In genomic region chr2:68782268-68783132, GRCm38 (mm10) we compare ENCODE assay signal across 8 mouse cellular contexts.
DNase-seq lines count a peak whose midpoint lies in the region; ATAC-seq and TF ChIP-seq lines count a peak whose summit lies in the region.

No protein-coding gene starts in this region.

- ATAC-seq in embryonic facial prominence, embryonic 12.5 days (ENCODE audit: insufficient number of reproducible peaks, insufficient read depth, low FRiP score, low TSS enrichment), result no peak
- ATAC-seq in megakaryocyte progenitor cell, adult 5-6 weeks (replicated peaks; ENCODE audit: poor library complexity), result peak; percentile 68

- no peak overlapping the region for H3K27ac ChIP-seq in layer of hippocampus, adult 2 months
- H3K27ac ChIP-seq in embryonic facial prominence, embryonic 12.5 days, result peak overlapping the region; percentile 63
- H3K27ac ChIP-seq in kidney, adult 2 months (ENCODE audit: insufficient read depth, low read depth, low read length), result peak overlapping the region; percentile 25; the same call in 1 of the 2 replicates

- H3K27me3 ChIP-seq in embryonic facial prominence, embryonic 12.5 days, result no peaks in the 10 kb centered on the region
- no peaks in the 10 kb centered on the region for H3K27me3 ChIP-seq in kidney, adult 2 months (replicated peaks; ENCODE audit: control insufficient read depth, insufficient read depth, low read length)

- peak overlapping the region; percentile 41 for H3K4me2 ChIP-seq in embryonic facial prominence, embryonic 12.5 days (replicated peaks)

- H3K9me3 ChIP-seq in embryonic facial prominence, embryonic 12.5 days, result no peaks in the 10 kb centered on the region

- DNase-seq in layer of hippocampus, adult 2 months (ENCODE audit: low spot score in 2 of 2), result no peak
- DNase-seq in layer of hippocampus, postnatal 36 days, result no peak
- peak; percentile 48 for DNase-seq in kidney, adult 2 months
- no peak for DNase-seq in cerebellum, adult 9-11 months
- no peak for DNase-seq in adrenal gland, postnatal 36 days
- DNase-seq in urinary bladder, postnatal 10 days (ENCODE audit: low spot score), result no peak

- peak overlapping the region; percentile 5; the same call in 1 of the 2 replicates for H3K4me3 ChIP-seq in layer of hippocampus, adult 2 months
- H3K4me3 ChIP-seq in embryonic facial prominence, embryonic 12.5 days, result peak overlapping the region; percentile 3; the same call in 1 of the 2 replicates
- peak overlapping the region; percentile 53 for H3K4me3 ChIP-seq in kidney, adult 2 months (ENCODE audit: insufficient read depth, low read depth, low read length)

- TF ChIP-seq CTCF in layer of hippocampus, adult 2 months (conservative IDR thresholded peaks at IDR 0.05), result no peak
- no peak for TF ChIP-seq CTCF in kidney, adult 2 months (conservative IDR thresholded peaks at IDR 0.05; ENCODE audit: insufficient read depth, insufficient read length, low read depth, low read length)

- H3K4me1 ChIP-seq in embryonic facial prominence, embryonic 12.5 days, result peaks cover 7% of the 10 kb centered on the region; the same call in 1 of the 2 replicates
- H3K4me1 ChIP-seq in kidney, adult 2 months (ENCODE audit: control insufficient read depth, insufficient read depth, low read length), result no peaks in the 10 kb centered on the region; the same call in 1 of the 2 replicates

- no peaks in the 10 kb centered on the region for H3K36me3 ChIP-seq in embryonic facial prominence, embryonic 12.5 days
- H3K36me3 ChIP-seq in kidney, adult 2 months (ENCODE audit: control insufficient read depth, insufficient read depth, low read length), result no peaks in the 10 kb centered on the region

- TF ChIP-seq POLR2A in kidney, adult 2 months (IDR thresholded peaks at IDR 0.05; ENCODE audit: low read depth, low read length), result no peak

- WGBS in embryonic facial prominence, embryonic 12.5 days, result 36% methylated on average over 16 of the region's 16 CpGs
- 7% methylated on average over 16 of the region's 16 CpGs for WGBS in kidney, adult 2 months

- H3K9ac ChIP-seq in embryonic facial prominence, embryonic 12.5 days, result peak overlapping the region; percentile 16; the same call in 1 of the 2 replicates

Comparison
In these comparisons a context has a peak if more than half of its experiments do, and no peak if none do; other contexts are left out.
1. H3K4me3 ChIP-seq: peak in every context shown above with its lines; median percentile 53 in kidney, adult 2 months; 5 in layer of hippocampus, adult 2 months; 3 in embryonic facial prominence, embryonic 12.5 days.